Mouse (Mus musculus) neutrophil, adult 59 days (primary cell): ENCODE data around the gene Esrp2. TPM values are rescaled to one million over a fixed set of nuclear protein-coding genes. Genes with fewer than 3 reads are reported as not detected.

Experiments
- total RNA-seq, 2 experiments: library from RNA; stranded (reverse); gene quantifications; 1 replicate in 1 of 2; 2 replicates in 1 of 2; pipeline ENCODE4 v1.2.4; 2023

Gene Esrp2
- total RNA-seq: not detected

DNA sequence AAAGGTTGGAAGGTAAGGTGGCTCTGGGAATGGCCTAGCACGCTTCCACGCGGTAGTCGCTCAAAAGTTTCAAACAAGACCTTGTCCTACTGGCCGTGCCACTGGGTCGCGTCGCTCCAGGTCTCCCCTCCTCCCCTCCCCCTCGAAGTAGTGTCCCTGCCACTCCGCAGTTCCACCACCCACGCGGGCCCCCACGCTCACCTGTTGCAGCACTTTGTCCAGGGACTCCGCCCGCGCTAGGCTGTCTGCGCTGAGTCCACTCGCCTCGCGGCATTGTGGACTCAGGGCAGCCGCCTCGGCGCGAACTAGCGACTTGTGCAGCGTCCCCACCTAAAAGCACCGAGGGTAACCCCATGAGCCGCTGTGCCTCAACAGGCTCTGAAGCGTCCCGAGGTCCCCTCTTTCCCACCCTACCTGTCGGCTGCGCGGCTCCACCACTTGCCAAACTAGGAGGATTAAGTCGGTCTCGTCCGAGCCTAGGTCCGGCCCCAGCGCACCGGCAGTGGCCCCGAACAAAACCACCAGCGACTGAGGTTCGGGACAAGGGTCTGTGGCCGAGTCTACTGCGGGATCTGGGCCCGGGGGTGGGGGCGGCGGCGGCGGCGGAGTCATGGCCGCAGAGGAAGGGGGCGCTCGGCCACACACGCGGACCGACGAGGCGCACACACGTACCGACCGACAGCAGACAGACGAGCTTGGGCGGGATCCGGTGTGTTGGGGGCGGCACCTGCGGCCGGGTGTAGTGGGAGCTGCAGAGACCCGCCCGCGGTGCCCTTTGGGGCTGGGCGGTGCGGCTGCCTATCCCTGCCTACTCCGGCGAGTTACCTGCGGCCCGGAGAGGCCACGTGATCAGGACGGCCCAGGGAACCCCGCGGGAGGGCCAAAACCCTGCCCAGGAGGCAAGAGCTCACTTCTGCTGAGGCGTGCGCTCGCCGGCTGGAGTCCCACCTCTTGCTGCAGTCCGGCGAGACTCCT is at the start of gene Esrp2:
Gene Esrp2, minus strand, starts transcription at position 819 of the 975 bp plus-strand sequence.

DNA sequence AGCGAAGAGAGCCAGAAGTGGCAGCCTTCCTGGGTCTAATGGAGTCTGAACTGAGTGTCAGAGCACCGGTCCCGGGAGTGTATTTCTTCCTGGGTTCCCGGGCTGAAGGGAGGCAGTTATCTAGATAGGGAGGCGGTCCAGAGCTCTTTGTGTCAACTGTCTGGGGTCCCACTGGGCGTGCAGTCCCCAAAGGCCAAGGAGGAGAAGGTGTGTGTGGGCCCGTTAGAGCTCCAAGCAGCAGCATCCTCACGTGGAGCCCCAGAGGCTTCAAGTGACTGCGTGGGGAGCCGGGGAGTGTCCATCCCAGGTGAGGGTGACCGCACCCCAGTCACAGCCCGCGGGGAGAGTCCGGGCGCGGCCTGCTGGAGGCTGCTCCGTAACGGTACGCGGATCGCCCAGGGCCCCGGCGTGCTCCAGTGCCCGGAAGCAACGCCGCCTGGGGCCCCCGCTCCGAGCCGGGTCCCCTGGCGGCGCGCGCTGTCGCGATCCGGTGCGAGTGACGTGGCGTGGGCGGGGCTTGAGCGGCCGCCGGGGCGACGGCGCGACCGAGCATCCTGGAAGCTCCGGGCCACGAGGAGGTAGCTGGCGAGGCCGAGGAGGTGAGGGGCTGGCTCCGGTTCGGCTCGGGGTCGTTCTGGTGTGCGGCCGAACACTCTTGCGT is 31.7 kb upstream of the Esrp2 start, which contains the start of gene Slc7a6:
Gene Slc7a6, plus strand, starts transcription at position 502 of the 661 bp plus-strand sequence.

DNA sequence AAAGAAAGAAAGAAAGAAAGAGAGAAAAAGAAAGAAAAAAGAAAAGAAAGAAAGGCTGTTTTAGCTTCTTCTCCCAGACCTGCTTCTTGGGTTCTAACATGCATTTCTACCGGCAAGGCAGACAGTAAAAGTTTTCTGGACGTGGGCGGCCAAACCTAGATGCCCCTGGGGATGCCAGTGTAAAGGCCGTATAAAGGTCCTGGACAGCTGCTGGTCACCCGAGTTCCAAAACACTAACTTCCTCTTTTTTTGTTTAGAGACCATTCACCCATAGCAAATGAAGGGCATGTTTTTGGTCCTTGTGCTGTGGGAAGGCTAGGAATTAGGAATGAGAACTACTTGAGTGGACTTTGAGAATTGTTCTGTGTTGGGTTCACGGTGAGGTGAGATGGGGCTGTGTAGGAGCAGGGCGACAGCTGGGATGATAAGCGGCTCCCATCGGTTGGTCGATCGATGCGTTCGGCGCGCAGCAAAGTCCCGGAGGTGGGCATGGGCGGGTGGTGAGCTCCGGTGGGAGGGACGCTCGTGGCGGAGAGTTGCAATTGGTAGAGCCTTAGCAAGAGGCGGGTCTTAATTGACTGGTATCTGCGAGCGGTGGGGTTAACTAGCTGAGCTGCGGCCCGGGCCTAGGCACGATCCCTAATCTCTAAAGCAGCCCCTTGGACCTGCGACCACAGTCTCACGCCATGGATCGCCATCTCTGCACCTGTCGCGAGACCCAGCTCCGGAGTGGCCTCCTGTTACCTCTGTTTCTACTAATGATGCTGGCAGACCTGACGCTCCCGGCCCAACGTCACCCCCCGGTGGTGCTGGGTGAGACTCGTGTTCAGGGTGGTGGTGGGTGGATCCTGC is 13.3 kb upstream of the Esrp2 start, which contains the start of gene Pla2g15:
Gene Pla2g15, plus strand, starts transcription at position 599 of the 852 bp plus-strand sequence.

Other genes starting within 250 kb of the Esrp2 start
- not detected for gene Nrn1l, start 243.4 kb downstream of the Esrp2 start, total RNA-seq
- 10 to 100 TPM; 11.6 to 12.7 TPM for gene Pskh1, start 236.5 kb downstream of the Esrp2 start, total RNA-seq
- under 1 TPM in 1 of 2 experiments, not detected in 1; 0.98 TPM for gene Ctrl, start 203.1 kb downstream of the Esrp2 start, total RNA-seq
- 10 to 100 TPM; 76.7 to 93.4 TPM for gene Psmb10, start 198.5 kb downstream of the Esrp2 start, total RNA-seq
- not detected for gene Lcat, start 193.6 kb downstream of the Esrp2 start, total RNA-seq
- gene Slc12a4, start 170.9 kb downstream of the Esrp2 start, total RNA-seq: 1 to 10 TPM; 5.8 to 6.9 TPM
- gene Dpep3, start 157.5 kb downstream of the Esrp2 start, total RNA-seq: under 1 TPM in 1 of 2 experiments, not detected in 1; 0.22 TPM
- gene Dus2, start 145.6 kb downstream of the Esrp2 start, total RNA-seq: 1 to 10 TPM; 4.9 to 5.8 TPM
- under 1 TPM in 1 of 2 experiments, not detected in 1; 0.33 TPM for gene Dpep2nb, start 131.0 kb downstream of the Esrp2 start, total RNA-seq
- 1 to 10 TPM; 6.7 to 8.6 TPM for gene Ddx28, start 125.1 kb downstream of the Esrp2 start, total RNA-seq
- gene Nfatc3, start 78.1 kb downstream of the Esrp2 start, total RNA-seq: 10 to 100 TPM; 47.5 to 51.6 TPM
- gene Pla2g15, start 13.4 kb upstream of the Esrp2 start, total RNA-seq: 10 to 100 TPM; 15.1 to 17.9 TPM
- 1 to 10 TPM; 4.3 to 7.9 TPM for gene Slc7a6, start 31.9 kb upstream of the Esrp2 start, total RNA-seq
- 10 to 100 TPM; 22.7 to 23.5 TPM for gene Slc7a6os, start 74.0 kb upstream of the Esrp2 start, total RNA-seq
- 1 to 10 TPM; 6.7 to 7.6 TPM for gene Prmt7, start 74.0 kb upstream of the Esrp2 start, total RNA-seq
- under 1 TPM; 0.26 to 0.60 TPM for gene Smpd3, start 201.0 kb upstream of the Esrp2 start, total RNA-seq